Mouse (Mus musculus): ENCODE results near the gene Ovol2. TPM values are rescaled to one million over a fixed set of nuclear protein-coding genes. Genes with fewer than 3 reads are reported as not detected.

Gene Ovol2
- polyA plus RNA-seq, 1 experiment from 2014 or later: 3.0 TPM

- Histone ChIP-seq H3K9ac (ENCODE audit: low read depth, low read length) (no peak overlapping the region), H3K4me1 (ENCODE audit: control insufficient read depth, insufficient read depth, low read length) (peaks cover 29% of the 10 kb centered on the region), H3K4me2 (ENCODE audit: low read depth, low read length) (peak overlapping the region; percentile 85), H3K9me3 (ENCODE audit: control insufficient read depth, low read length) (no peaks in the 10 kb centered on the region), H3K27me3 (replicated peaks; ENCODE audit: control insufficient read depth, insufficient read depth, low read length) (no peaks in the 10 kb centered on the region), H3K36me3 (ENCODE audit: control insufficient read depth, insufficient read depth, low read length) (peaks cover 17% of the 10 kb centered on the region), H3K27ac (replicated peaks; ENCODE audit: low read depth, low read length) (no peak overlapping the region), H3K4me3 (ENCODE audit: low read depth, low read length) (peak overlapping the region; percentile 96; the same call in 1 of the 2 replicates)
- DNase-seq (ENCODE audit: low spot score) (no peak), ATAC-seq (ENCODE audit: low read depth) (no peak)
- WGBS: 54% methylated on average over 5 of the region's 5 CpGs
Observed at GRCm38 (mm10) chr2:144267004-144267730, 64.8 kb downstream of the Ovol2 start.

- DNase-seq (ENCODE audit: low spot score) (no peak), ATAC-seq (ENCODE audit: low read depth) (no peak)
- WGBS: 51% methylated on average over 4 of the region's 4 CpGs
- no peak overlapping the region for H3K9ac ChIP-seq (ENCODE audit: low read depth, low read length)
- H3K4me1 ChIP-seq (ENCODE audit: control insufficient read depth, insufficient read depth, low read length): peaks cover 29% of the 10 kb centered on the region
- H3K9me3 ChIP-seq (ENCODE audit: control insufficient read depth, low read length): no peaks in the 10 kb centered on the region
- H3K36me3 ChIP-seq (ENCODE audit: control insufficient read depth, insufficient read depth, low read length): peaks cover 24% of the 10 kb centered on the region
- H3K4me2 ChIP-seq (ENCODE audit: low read depth, low read length): peak overlapping the region; percentile 85
- no peak overlapping the region for H3K4me3 ChIP-seq (ENCODE audit: low read depth, low read length)
- no peaks in the 10 kb centered on the region for H3K27me3 ChIP-seq (replicated peaks; ENCODE audit: control insufficient read depth, insufficient read depth, low read length)
- H3K27ac ChIP-seq (replicated peaks; ENCODE audit: low read depth, low read length): no peak overlapping the region
Observed at GRCm38 (mm10) chr2:144265916-144266683, 65.8 kb downstream of the Ovol2 start.

GRCm38 (mm10) chr2:144265120-144265488, 66.8 kb downstream of the Ovol2 start:
- H3K9me3 ChIP-seq (ENCODE audit: control insufficient read depth, low read length): no peaks in the 10 kb centered on the region
- H3K27ac ChIP-seq (replicated peaks; ENCODE audit: low read depth, low read length): no peak overlapping the region
- H3K4me2 ChIP-seq (ENCODE audit: low read depth, low read length): no peak overlapping the region
- no peaks in the 10 kb centered on the region for H3K27me3 ChIP-seq (replicated peaks; ENCODE audit: control insufficient read depth, insufficient read depth, low read length)
- ATAC-seq (ENCODE audit: low read depth) (no peak), DNase-seq (ENCODE audit: low spot score) (no peak)
- H3K4me1 ChIP-seq (ENCODE audit: control insufficient read depth, insufficient read depth, low read length): peaks cover 29% of the 10 kb centered on the region
- peaks cover 34% of the 10 kb centered on the region for H3K36me3 ChIP-seq (ENCODE audit: control insufficient read depth, insufficient read depth, low read length)
- H3K9ac ChIP-seq (ENCODE audit: low read depth, low read length): no peak overlapping the region
- WGBS: 59% methylated on average over 3 of the region's 3 CpGs
- H3K4me3 ChIP-seq (ENCODE audit: low read depth, low read length): no peak overlapping the region

GRCm38 (mm10) chr2:144264398-144265119, 67.4 kb downstream of the Ovol2 start:
- ATAC-seq (ENCODE audit: low read depth) (no peak), DNase-seq (ENCODE audit: low spot score) (no peak)
- H3K27ac ChIP-seq (replicated peaks; ENCODE audit: low read depth, low read length): no peak overlapping the region
- H3K4me3 ChIP-seq (ENCODE audit: low read depth, low read length): no peak overlapping the region
- WGBS: 77% methylated on average over 5 of the region's 5 CpGs
- no peak overlapping the region for H3K9ac ChIP-seq (ENCODE audit: low read depth, low read length)
- H3K4me2 ChIP-seq (ENCODE audit: low read depth, low read length): no peak overlapping the region
- H3K4me1 ChIP-seq (ENCODE audit: control insufficient read depth, insufficient read depth, low read length): peaks cover 29% of the 10 kb centered on the region
- H3K27me3 ChIP-seq (replicated peaks; ENCODE audit: control insufficient read depth, insufficient read depth, low read length): no peaks in the 10 kb centered on the region
- peaks cover 39% of the 10 kb centered on the region for H3K36me3 ChIP-seq (ENCODE audit: control insufficient read depth, insufficient read depth, low read length)
- H3K9me3 ChIP-seq (ENCODE audit: control insufficient read depth, low read length): no peaks in the 10 kb centered on the region

GRCm38 (mm10) chr2:144262837-144263236, 69.1 kb downstream of the Ovol2 start:
- no peak for ATAC-seq (ENCODE audit: low read depth)
- Histone ChIP-seq H3K4me3 (ENCODE audit: low read depth, low read length) (no peak overlapping the region), H3K9ac (ENCODE audit: low read depth, low read length) (no peak overlapping the region), H3K4me2 (ENCODE audit: low read depth, low read length) (no peak overlapping the region), H3K27ac (replicated peaks; ENCODE audit: low read depth, low read length) (no peak overlapping the region), H3K27me3 (replicated peaks; ENCODE audit: control insufficient read depth, insufficient read depth, low read length) (no peaks in the 10 kb centered on the region), H3K36me3 (ENCODE audit: control insufficient read depth, insufficient read depth, low read length) (peaks cover 56% of the 10 kb centered on the region), H3K9me3 (ENCODE audit: control insufficient read depth, low read length) (no peaks in the 10 kb centered on the region), H3K4me1 (ENCODE audit: control insufficient read depth, insufficient read depth, low read length) (peaks cover 17% of the 10 kb centered on the region)
- no peak for DNase-seq (ENCODE audit: low spot score)
- 87% methylated on average over 2 of the region's 2 CpGs for WGBS

Other genes starting within 250 kb of the Ovol2 start
- gene Mgme1, start 61.5 kb downstream of the Ovol2 start, polyA plus RNA-seq (2014; fragmentation: Nextera tagmentation; extraction: Ambion mirVana): 15.5 and 16.7 TPM in 2 replicates
- 111 and 120 TPM in 2 replicates for gene Snx5, start 61.2 kb downstream of the Ovol2 start, polyA plus RNA-seq (2014; fragmentation: Nextera tagmentation; extraction: Ambion mirVana)
- 35.0 and 38.1 TPM in 2 replicates for gene Kat14, start 36.8 kb upstream of the Ovol2 start, polyA plus RNA-seq (2014; fragmentation: Nextera tagmentation; extraction: Ambion mirVana)
- gene Pet117, start 36.9 kb upstream of the Ovol2 start, polyA plus RNA-seq (2014; fragmentation: Nextera tagmentation; extraction: Ambion mirVana): 0.52 and 1.3 TPM in 2 replicates
- 1.5 and 2.6 TPM in 2 replicates for gene Dzank1, start 195.3 kb upstream of the Ovol2 start, polyA plus RNA-seq (2014; fragmentation: Nextera tagmentation; extraction: Ambion mirVana)
- 20.7 and 24.0 TPM in 2 replicates for gene Polr3f, start 195.6 kb upstream of the Ovol2 start, polyA plus RNA-seq (2014; fragmentation: Nextera tagmentation; extraction: Ambion mirVana)
- gene Rbbp9, start 218.7 kb upstream of the Ovol2 start, polyA plus RNA-seq (2014; fragmentation: Nextera tagmentation; extraction: Ambion mirVana): 59.7 and 65.8 TPM in 2 replicates
- gene Sec23b, start 224.1 kb upstream of the Ovol2 start, polyA plus RNA-seq (2014; fragmentation: Nextera tagmentation; extraction: Ambion mirVana): 78.8 and 82.8 TPM in 2 replicates